Mouse (Mus musculus) brain, embryonic 18.5 days (tissue): ENCODE results near the gene Ep300.

Experiments
- DNase-seq: peaks from one replicate; pipeline ENCODE4 v3.0.0-alpha.2; 2012; ENCODE audit warnings: low read depth, low spot score

The Ep300 gene

DNA sequence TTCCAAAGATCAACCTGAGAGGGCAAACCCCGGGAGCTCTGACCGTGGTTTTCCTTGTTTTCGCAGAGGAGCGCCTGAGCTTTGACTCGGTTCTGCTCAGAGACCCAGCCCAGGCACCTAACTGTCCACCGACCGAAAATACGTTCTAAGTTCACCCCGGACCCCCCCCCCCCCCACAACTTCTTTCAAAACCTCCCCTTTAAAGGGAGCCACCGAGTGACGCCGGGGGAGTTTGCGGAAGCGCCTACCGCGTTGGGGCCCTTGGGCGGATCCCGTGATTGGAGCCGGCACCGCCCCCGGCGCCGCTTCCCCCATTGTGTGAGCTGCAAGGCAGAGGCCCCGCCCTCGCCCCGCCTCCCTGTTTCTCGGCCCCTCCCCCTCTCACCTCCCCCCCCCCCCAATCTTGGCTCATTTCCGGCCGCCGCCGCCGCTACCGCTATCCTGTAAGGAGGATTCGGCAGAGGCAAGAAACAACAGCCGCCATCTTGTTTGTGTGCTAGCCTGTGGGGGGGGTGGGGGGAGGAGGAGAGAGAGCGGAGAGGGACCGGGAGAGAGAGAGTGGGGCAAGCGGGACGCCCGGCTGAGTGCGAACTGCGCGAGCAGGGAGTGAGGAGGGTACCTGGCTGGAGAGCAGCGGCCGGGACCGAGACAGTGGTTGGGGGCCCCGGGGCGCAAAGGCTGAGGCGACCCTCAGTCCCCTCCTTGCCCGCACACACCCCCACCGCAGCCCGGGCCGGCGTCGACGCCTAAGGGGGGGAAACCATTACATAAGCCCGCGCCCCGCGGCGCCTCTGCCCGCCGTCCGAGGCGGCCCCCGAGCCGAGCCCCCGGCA lies at the start of gene Ep300:
Gene Ep300 (plus strand): TSS at position 439 of the 833 bp plus-strand sequence.
- DNase-seq: peak; percentile 95

DNA sequence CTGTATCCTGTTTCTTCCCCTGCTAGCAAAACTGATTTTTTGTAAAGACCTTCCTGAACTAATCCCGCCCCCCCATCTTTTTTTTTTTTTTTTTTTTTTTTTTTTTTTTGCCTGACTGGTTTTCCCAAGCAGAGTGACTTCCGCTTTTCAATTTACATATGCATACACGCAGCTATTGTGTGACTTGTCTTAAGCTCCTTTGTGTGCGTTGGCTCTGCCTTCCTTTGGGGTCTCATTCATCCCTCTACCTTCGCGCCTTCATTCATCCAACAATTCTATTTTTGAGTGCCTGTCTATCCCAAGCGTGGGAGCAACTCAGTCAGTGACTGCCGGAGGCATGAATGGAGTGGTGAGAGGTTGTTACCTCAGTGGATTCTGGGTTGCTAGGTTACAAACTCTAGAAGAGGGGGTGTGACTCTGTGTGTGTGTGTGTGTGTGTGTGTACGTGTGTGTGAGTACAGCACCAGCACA lies 49.2 kb upstream of the Ep300 start:
- peak; percentile 66 for DNase-seq

DNA sequence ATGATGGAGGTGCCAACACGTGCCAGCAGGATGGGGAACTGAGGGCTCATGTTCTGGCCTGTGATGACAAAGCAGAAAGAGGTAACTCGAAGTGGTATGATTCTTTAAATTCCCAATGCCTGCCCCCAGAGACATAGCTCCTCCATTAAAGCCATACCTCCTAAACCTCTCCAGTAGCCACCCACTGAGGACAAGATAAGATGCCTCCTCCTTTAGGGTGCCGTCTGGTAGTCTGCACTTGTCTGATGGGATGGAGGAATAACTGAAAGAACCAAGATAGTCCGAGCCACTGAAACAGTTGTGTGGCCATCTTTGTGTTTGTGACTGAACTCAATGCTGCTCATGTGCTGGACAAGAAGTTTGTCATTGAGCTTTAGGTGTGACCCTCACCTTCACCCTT lies 47.0 kb upstream of the Ep300 start:
- no peak for DNase-seq

DNA sequence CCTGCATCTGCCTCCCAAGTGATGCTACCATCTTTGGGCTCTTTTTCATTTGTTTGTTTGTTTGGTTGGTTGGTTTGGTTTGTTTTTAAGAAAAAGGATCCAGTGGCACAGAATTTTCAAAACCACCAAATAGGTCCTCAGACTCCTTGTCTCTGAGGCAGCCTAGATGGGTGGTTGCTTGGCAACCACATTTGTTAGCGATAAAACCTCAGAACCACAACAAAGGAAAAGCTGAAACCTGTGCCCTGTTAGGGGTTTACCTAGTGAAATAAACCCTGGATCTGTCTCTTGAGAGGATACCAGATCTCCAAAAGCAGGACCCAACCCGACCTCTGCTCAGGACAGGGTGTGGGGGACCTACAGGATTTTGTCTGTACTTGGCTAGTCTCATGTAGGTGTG lies 45.6 kb upstream of the Ep300 start:
- DNase-seq: no peak

DNA sequence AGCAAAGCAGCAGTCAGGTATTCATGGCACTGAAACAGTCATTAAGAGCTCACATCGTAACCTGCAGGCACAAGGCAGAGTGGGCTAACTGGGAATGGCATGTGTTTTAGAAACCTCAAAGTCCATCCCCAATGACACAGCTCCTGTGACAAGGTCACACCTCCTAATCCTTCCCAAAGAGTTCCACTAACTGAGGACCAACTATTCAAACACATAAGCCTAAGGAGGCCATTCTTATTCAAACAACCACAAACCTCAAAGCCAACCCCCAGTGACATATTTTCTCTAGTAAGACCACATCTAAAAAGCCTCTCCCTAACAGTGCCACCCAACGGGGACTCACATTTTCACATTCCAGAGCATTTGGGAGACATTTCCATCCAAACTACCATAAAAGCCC lies 40.2 kb upstream of the Ep300 start:
- no peak for DNase-seq

DNA sequence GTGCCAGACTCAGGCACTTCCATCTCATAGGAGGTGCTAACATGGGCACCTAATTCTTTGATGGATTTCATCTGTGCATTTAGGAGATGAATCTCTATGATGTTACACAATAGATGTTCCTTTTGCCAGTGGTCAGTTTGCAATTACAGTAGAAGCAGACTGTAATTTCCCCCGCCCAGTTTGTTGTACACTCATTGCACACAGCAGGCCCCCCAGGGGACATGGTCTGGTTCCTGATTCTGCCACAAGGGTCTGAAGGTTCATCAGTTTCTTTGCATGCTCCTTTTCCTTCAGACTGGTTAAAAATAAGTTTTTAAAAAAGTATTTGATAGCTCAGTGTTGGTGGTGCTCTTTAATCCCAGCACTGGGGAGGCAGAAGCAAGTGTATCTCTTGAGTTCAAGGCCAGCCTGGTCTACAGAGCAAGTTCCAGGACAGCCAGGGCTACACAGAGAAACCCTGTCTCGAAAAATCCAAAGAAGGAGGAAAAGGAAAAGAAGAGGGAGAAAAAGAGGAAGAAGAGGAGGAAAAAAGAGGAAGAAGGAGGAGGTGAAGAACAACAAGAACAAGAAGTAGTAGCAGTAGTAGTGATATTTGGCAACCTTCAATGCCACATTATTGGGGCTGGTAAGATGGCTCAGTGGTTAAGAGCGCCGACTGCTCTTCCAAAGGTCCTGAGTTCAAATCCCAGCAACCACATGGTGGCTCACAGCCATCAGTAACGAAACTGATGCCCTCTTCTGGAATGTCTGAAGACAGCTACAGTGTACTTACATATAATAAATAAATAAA lies 39.6 kb upstream of the Ep300 start:
- DNase-seq: no peak

DNA sequence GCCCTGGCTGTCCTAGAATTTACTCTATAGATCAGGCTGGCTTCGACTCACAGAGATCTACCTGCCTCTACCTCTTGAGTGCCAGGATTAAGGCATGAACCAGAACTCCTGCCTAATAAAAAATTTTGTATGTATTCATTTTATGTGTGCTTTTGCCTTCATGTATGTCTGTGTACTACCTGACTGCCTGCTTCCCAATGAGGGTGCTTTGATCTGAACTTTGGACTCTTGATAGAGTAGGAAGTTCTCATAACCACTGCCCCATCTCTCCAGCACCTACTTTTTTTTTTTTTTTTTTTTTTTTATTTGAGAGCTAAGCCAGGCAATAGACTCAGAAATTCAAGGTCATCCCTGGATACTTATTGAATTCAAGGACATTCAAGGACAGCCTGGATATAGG lies 31.7 kb upstream of the Ep300 start:
- no peak for DNase-seq

DNA sequence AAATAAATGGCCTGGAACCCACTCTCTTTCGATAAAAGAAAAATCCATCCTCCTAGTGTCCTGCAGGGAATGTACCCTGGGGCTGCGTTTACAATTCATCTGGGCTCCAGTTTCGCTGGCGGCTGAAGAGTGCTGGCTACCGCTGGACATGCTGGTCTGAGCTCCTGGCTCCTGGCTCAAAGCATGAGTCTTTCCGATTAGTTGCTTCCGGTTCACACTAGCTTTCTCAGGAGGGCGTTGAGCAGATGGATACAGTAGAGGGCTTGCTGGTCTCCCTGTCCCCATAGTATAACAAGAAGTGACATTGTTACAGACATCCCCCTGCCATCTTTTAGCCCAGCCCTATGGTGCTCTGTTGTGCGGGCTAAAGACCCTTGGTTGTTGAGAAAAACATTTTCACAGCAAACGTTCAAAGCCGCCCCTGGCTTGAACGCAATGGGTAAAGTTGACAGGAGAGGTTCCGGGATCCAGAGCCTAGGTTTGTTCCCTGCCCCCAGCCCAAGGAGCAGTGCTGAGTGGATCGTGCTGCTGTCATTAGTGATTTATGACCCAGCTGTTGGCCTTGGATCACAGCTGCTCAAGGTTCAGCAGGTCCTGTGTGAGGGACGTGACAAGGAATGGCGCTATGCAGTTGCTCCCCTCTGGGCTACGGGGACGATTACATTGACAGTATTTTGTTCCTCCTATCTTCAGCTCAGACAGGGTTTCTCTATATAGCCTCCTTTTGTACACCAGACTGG lies 30.4 kb upstream of the Ep300 start:
- no peak for DNase-seq

DNA sequence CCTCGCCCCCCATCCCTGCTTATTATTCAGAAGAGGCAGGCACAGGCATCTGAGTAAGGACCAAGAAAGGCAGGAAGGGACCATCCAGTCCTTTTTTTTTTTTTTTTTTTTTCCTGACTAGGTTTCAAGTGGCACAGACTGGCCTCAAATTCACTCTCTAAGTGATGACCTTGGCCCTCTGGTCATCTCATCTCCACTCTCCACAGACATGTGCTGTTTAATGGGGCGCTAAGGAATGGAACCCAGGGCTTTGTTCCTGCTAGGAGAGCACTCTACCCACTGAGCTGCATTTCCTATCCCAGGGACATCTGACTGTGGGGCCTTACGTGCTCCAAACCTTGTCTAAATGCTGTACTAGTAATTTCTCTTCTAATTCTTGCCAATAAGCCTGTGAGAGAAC lies 29.2 kb upstream of the Ep300 start:
- no peak for DNase-seq

DNA sequence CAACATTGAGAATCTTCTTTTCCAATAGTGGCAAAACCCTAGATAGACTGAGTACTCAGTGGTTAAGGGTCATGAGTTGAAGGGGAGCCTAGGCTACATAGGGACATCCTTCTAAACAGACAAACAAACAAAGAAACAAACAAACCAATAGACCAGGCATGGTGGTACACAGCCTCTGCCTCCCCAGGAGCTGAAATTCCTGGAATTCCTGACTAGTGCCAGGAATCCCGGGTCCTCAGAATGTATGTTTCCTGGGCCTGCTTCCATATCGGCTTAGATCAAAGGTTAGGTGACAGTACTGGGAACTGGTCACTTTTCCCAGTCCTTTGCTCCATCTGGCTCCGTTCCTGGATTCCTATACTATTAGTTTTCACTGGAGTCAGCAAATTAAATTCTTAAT lies 23.6 kb upstream of the Ep300 start:
- no peak for DNase-seq

DNA sequence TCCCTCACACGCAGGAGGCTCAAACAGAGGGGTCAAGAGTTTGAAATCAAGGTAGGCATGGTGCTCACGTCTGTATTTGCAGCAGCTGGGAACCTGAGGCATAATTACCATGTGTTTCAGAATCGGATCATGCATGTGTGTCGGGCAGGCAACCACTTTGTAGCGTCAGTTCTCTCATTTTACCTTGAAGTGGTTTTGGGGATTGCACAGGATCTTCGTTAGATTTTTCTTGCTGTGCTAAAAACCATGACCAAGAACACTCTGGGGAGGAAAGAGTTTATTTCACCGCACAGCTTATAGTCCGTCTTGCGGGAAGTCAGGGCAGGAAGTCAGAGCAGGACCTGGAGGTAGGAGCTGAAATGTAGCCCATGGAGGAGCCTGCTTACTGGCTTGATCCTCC lies 23.2 kb upstream of the Ep300 start:
- DNase-seq: no peak

DNA sequence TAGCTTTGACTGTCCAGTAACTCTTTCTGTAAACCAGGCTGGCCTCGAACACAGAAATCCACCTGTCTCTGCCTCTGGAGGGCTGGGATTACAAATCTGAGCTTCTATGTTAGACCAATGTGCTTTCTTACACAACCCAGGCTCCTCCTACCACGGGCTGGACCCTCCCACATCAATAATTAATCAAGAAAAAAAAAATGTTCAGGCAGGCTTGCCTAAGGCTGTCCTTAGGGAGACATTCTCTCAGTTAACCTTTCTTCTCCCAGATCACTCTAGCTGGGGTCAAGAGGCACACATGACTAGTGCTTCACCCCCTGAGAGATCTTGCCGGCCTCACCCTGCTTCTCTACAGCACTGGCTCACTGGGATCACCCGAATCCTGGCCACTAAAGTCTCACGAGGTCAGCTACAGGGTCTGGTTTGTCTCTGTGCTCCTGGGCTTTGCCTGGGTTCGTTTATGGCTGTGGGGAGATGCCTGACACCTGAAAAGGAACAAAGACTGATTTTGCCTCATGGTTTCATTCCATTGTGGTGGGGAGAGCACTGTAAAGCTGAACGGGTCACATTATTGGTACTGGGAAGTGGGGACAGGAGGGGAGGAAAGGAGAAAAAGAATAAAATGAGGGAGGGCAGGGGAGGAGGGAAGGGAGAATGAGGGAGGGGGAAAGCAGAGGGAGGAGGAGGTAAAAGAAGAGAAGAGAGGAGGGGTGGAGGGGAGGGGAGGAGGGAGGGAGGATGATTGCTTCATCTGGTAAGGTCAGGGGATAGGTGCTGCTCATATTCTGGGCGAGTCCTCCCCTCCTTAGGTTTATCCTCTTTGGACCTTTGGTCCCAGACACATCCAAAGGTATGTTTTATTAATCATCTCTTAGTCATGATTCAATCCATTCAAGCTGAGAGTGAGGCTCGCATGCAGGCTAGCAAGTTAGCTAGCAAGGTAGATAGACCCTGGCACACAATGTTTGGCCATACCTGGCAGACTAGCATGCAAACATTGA lies 22.4 kb upstream of the Ep300 start:
- no peak for DNase-seq

DNA sequence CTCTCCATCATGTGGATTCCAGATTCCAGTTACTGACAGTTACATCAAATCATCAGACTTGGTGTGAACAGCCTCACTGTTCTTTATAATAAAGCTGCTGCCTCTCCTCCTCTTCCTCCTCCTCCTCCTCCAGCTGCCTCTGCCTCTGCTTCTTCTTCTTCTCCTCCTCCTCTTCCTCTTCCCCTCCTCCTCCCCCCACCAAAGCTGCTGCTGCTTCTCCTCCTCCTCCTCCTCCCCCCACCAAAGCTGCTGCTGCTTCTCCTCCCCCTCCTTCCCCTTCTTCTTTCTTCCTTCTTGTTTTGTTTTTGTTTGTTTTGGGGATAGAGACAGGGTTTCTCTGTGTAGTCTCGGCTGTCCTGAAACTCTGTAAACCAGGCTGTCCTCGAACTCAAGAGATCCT lies 17.1 kb upstream of the Ep300 start:
- DNase-seq: no peak

DNA sequence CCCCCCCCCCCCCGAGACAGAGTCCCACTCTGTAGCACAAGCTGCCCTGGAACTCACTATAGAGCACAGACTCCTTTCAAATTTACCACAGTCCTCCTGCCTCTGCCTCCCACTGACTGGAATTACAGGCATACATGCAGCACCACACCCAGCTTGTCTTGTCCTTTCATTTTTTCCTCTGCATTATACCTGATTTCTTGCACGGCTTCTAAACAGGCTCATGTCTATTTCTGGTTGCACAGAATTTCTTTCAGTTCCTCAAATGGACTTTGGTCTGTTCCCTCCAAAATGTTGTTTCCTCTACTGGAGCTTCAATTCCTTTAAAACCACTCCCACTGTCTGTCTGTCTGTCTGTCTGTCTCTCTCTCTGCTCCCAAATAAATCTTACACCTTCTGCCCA lies 16.6 kb upstream of the Ep300 start:
- no peak for DNase-seq

DNA sequence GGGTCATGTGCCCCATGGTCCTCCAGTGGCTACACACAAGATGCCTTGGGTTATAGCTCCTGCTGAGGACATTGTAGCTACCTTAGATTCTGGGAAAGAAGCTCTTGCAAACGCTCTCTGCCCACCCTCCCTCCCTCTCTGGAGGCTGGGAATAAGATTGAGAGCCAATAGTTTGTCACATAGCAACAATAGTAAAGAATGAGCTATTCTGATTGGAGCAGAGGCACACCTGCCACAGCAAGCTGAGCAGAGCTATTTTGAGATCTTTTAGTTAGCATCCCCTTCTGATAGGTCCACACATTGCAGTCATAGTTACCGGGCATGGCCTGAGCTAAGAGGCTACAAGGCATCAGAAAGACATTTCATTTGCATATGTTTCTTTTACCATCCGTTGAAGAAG lies 8.2 kb upstream of the Ep300 start:
- DNase-seq: peak; percentile 49

DNA sequence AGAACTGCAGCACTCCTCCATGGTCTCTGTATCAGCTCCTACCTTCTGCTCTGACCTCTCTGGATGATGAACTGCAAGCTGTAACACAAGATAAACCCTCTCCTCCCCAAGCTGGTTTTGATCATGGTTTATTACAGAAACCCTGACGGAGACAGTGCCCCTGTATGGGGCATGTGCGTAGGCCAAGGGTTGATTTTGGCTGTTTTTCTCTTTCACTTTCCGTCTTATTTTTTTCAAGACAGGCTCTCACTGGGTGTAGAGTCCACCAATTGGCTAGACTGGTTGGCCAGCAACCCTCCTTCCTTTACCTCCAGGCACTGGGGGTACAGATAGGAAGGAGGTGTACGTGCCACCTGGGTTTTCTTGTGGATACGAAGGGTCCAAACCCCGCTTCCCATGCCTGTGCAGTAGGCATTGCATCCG lies 7.4 kb upstream of the Ep300 start:
- DNase-seq: no peak

DNA sequence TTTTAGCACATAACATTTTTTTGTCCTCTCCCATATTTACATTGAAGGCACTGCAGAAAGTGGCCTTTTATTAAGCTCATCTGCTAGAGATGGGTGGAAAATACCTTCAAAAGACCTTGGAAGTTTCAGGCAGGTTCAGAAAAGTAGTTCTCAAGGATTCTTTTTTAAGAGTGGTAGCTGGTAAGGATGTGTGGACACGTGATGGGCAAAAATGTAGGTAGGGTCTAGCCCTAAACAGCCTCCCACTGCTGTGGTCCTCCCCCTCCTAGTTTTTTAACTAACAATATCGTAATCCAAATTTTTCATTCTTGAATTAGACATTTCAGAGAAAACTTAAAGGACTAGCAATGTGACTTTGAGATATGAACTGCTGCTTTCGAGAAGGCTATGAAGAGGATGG lies 685 bp upstream of the Ep300 start:
- DNase-seq: no peak

DNA sequence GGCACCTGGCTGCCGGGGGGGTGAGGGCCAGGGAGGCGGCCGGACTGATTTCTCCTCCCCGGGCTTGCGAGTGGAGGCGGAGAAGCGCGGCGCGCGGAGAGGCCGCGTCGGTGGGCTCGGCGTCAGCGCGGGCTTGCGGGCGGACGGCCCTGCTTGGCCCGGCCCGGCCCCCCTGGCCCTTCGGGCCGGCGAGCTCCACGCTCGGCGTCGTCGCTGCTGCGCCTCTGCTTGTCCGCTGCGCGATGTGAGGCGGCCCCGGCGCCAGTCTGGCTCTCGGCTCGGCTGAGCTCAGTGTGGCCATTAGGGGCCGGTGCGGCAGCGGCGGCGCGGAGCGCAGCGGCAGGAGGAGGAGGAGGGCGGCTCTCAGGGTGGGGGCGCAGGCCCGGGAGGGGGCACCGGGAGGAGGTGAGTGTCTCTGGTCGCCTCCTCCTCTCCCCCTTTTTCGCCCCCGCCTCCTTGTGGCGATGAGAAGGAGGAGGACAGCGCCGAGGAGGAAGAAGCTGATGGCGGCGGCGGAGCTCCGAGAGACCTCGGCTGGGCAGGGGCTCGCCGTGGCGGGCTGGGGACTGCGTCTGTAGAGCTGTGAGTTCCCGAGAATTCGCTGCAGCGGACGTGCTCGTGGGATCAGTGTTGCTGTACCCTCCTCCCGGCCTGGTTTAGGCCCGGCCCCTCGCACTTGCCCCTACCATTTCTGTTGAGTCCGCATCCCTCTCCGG lies 753 bp downstream of the Ep300 start:
- peak; percentile 76 for DNase-seq

DNA sequence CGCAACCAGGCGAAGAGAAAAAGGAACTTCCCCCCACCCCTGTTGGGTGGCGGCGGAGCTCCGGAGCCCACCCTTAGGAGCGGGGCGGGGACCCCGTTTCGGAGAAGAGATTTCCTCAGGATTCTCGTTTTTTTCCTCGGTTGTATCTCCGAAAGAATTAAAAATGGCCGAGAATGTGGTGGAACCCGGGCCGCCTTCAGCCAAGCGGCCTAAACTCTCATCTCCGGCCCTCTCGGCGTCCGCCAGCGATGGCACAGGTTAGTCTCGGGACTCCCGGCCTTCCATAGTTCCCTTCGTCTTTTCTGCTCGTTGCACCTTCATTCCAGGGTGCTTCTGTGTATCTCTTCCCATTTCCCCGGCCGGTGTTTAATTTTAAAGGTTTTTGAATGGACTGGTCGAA lies 1.3 kb downstream of the Ep300 start:
- DNase-seq: peak; percentile 20

DNA sequence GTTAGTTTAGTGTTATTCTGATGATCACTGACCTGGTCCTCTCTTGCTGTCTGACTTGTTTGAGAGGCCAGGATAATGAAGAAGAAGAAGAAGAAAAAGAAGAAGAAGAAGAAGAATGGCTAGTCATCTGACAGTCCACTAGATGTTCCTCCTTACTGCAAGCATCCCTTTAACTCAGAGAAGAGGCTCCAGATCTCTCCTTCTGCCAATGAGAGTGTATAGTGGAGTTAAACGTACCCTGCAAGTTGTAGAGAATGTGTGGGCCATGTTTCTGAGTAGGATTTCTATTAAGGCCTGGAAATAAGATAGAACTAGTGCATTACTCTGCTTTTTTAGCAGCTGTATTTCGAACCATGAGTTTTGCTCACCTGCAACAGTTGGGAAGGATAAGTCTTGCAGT lies 2.5 kb downstream of the Ep300 start:
- no peak for DNase-seq
